Mouse (Mus musculus) gastrocnemius, postnatal 4 days (tissue): ENCODE data around the gene Lamc3. TPM values are rescaled to one million over a fixed set of nuclear protein-coding genes. Genes with fewer than 3 reads are reported as not detected.
A peak's percentile ranks its signal among the peaks of the same experiment; 100 is the strongest.

Experiments
- DNase-seq, 2 experiments: peaks; one replicate each; pipeline ENCODE4 v3.0.0; 2021 to 2022; ENCODE audit warnings: low spot score in 2 of 2, mixed read lengths in 2 of 2
- total RNA-seq, 2 experiments: library from RNA; stranded (reverse); gene quantifications; 2 replicates each; pipeline ENCODE4 v1.2.3; 2021

Gene Lamc3
- total RNA-seq, 2 experiments from 2014 or later, result 0.12 to 0.13 TPM

DNA sequence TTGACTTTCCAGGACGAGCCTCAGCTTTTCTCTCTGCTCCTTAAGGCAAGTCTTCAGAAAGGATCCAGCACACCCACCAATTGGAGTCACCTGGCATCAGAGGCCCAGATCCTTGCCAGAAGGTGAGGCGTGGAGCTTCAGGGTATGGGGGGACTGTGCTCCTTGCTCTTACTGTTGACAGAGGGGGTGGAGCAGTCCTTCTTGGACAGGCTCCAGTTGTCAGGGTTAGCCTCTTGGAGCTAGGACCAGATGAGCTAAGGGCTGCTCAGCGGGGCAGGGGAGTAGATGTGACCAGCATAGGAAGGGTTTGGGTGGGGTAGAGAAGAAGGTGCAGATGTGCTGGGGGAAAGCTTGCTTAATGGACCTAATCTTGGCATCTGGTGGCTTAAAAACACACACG, 38.8 kb downstream of the Lamc3 start:
- DNase-seq, result no peak

DNA sequence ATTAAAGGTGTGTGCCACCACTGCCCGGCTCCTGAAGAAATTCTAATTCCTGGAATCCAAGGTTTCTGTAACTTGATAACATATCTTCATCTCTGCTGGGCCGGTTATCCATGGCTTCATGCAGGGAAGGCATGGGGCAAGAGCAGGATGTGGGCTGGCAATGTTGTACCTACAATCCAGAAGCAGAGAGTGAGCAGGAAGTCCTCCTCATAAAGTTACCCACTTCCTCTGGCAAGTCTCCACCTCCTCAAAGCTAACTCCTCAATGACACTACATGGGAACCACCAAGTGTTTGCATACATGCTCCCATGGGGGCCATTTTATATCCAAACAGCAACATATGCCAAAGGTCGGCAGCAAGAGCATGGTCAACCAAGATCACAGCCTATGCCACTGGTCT, 42.6 kb downstream of the Lamc3 start:
- no peak for DNase-seq

GRCm38 (mm10) chr2:31934551-31934950, 47.5 kb downstream of the Lamc3 start:
- DNase-seq, result no peak

DNA sequence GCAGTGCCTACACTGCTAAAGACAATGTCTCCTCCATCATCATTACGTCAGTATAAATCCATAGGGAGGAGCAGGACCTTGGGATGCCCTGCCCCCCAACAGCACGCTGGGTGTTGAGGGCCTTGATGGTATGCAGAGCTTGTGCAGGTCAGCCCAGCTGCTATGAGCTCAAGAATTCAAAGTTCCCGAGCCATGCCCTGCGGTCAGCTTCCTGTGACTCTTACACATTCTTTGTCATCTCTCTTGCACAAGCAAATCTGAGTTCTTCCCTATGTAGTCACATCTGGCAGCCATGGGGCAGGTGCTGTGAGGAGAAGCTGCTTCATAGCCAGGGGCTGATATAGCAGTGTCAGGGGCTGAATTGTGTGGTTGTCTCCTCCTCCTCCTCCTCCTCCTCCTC, 48.0 kb downstream of the Lamc3 start:
- no peak for DNase-seq

- DNase-seq, result no peak
These were observed 51.2 kb downstream of the Lamc3 start for GRCm38 (mm10) chr2:31938298-31938697.

DNA sequence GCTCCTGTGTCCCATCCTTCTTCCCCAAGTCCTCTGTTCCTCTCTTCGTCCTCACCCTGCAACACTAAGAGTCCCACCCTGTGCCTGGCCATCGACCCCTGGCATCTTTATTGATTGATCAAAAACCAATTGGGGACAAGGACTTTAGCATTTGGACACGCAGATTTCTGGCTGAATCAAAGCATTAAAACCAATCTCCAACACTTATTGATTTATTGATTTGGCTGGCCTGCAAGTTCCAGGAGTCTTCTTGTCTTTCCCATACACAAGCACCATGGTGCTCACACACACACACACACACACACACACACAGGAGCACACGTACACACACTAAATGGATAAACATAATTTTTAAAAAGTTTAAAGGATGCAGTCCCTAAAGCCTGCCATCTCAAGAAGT, 55.9 kb downstream of the Lamc3 start:
- DNase-seq, result no peak

DNA sequence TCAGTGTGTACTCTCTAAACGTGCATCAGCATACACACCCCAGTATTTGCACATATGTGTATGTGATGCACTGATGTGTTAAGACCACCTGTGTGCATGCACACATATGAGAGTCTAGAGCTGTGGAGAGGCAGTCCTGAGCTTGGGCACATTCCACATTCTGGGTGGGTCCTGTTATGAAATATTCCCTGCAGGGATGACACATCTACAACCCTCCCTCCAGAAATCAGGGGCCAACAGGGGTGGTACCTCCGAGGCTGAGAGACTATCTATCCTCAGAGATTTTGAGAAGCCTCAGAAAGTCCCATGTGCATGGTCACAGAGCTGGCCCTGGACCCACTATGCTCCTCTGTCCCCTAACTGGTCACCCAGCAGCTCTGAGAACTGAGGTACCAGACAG, 58.5 kb downstream of the Lamc3 start:
- no peak for DNase-seq

GRCm38 (mm10) chr2:31948392-31948791, 61.3 kb downstream of the Lamc3 start:
- peak in 1 of 2 experiments; percentile 56 for DNase-seq

GRCm38 (mm10) chr2:31948801-31949200, 61.7 kb downstream of the Lamc3 start:
- DNase-seq, result no peak

DNA sequence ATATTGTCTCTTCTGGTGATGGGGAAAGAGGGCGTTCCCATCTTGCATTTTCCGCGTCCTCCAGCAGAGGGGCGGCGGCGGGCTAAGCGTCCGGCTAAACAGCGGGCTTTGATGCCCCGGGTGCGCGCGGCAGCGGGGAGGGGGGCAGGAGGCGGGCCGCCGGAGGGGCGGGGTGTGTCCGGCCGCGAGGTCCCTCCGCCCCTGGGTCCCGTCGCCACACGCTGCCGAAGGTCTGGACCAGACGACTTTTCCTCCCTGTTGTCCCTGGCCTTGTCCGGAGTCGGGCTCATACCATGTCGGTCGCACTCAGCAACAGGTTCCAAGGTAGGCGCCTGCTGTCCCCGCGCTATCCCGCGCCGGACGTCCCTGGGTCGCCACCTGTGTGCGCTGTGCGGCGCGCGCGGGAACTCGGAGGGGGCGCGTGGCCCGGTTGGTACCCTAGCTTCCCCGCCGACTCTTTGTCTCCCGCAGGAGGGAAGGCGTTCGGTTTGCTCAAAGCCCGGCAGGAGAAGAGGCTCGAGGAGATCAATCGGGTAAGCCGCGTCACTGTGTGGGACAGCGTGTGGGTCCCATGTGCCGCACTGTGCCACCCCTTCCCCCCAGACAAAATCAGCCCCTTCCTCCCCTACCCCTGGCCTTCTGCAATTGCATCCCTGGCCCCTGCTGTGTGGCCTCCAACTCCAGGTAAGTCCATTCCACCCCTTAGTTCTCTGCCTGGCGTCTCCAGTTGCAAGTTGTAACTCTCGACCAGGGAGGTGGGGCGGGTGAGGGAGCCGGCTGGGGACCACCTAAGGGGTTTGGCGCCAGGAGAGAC, 63.2 kb downstream of the Lamc3 start, which contains the start of gene Aif1l:
Gene Aif1l, plus strand, starts transcription at position 82 of the 814 bp plus-strand sequence.
- peak; percentile 68 to 72 for DNase-seq

DNA sequence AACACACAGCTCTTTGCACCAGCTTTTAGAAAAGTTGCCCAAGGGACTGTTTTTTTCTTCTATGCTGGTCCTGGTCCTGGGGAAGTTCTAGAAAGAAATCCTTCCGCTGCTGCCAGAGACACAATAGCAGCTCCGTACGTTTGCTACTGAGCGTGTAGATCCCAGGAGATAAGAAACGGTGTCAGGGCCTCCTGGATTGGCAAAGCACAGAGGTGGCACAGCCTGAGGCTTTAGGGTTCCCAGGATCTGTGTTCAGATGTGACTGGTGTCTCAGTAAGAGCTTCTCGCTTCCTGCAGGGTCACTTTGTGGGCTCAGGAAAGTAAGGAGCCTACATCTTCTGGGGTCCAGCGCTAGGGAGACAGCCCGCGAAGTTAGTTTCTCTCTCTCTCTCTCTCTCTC, 63.9 kb downstream of the Lamc3 start:
- DNase-seq, result no peak

DNA sequence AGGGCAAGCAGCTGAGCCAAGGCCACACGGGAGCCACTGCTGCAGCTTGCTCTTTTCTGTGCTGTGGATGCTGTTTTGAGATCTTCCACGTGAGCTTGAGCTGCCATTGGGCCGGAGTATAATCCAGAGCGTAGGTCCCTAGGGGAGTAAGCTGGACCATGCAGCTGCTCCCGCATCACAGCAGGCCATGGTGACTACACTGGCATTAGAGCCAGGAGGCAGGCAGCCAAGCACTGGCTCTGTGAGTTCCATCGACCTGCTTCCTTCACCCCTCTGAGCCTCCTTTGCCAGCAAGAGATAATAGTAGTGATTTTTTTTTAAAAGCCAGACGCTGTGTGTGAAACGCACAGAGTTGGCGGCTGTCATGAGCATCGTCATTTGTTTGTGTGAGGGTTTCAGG, 65.1 kb downstream of the Lamc3 start:
- peak in 1 of 2 experiments; percentile 48 for DNase-seq

- no peak for DNase-seq
These were observed 65.6 kb downstream of the Lamc3 start for GRCm38 (mm10) chr2:31952725-31953124.

DNA sequence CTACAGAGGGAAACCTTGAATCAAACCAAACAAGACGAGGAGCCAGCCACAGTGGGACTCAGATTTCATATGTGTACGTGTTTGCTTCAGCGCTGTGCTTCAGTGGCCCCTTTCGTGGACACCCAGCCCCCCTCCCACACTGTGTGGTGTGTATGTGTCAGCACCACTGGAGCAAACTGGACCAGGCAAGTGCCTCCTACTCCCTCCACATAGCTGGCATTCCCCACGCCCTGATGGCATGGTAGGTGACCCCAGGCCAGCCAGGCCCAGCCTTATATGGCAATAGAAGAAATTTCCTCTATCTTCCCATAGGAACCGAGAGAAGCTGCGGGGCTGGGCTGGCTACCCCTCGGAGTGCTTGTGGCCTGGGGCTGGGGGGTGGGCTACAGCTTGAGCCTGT, 66.6 kb downstream of the Lamc3 start:
- DNase-seq, result no peak

DNA sequence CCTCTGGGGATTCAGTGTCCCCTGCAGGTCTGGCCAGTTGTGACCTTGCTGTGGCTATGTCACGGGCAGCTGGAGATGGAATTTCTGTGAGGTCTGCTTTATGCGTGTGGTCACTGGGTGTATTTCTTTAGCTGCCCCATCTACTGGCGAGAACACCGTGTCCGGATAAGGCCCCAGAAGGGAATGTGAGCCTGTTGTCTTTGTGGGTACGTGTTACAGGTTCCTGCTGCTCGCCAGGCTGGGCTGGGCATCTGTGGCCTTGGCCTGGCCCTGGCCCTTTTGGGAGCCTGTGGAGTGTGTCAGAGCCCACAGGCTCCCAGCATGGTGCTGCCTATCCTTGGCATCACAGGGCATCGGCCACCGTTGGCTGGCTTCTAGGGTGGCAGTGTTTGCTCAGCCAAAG, 67.7 kb downstream of the Lamc3 start:
- no peak for DNase-seq

- no peak for DNase-seq
These were observed 68.6 kb downstream of the Lamc3 start for GRCm38 (mm10) chr2:31955686-31956085.

- no peak for DNase-seq
These were observed 70.1 kb downstream of the Lamc3 start for GRCm38 (mm10) chr2:31957211-31957610.

DNA sequence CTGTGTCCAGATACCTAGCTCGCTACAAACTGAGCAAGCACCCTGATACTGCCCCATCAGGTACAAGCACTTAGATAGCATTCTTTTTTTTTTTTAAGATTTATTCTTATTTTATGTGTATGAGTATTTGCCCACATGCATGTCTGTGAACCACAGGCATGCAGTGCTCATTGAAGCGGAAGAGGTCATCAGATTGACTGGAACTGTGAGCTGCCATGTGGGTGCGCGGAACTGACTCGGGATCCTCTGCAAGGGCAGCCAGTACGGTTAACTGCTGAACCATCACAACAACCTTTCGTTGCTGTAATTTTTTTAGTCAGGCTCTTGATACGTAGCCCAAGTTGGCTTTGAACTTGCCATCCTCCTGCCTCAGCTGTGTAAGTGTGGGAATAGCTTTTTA, 73.9 kb downstream of the Lamc3 start:
- no peak for DNase-seq

- no peak for DNase-seq
These were observed 74.7 kb downstream of the Lamc3 start for GRCm38 (mm10) chr2:31961791-31962222.

DNA sequence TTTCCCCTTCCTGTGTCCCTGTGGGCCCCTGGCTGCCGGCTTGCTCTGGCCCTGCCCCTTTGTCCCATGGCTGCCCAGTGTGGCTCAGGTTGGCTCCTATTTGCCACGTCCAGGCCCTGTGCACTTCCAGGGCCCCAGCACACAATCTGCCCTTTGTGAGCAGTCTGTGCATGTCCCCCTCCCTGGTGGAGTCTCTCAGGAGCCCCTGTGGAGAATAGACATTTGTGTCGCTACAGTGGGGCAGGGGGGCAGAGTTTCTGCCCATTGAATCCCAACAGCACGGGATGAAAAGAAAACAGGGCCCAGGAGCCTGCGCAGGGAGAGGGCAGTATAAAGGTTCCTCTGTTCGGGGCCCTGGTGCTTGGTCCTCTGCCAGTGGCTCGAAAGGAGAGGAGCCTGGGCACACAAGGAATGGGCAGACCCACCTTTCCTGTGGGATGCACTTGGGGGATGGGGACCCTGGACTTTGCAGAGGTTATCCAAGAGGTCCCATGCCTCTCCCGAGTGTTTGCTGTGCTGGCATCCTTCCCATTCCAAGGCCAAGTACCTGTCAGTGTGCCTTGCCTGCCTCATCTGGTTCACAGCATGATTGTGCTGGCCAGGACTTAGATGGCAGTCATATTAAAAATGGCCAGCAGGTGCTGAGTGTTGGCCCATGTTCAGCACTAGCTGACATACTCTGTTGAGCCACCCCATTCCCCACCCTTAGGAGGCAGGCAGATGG, 75.6 kb downstream of the Lamc3 start:
- DNase-seq, result no peak

DNA sequence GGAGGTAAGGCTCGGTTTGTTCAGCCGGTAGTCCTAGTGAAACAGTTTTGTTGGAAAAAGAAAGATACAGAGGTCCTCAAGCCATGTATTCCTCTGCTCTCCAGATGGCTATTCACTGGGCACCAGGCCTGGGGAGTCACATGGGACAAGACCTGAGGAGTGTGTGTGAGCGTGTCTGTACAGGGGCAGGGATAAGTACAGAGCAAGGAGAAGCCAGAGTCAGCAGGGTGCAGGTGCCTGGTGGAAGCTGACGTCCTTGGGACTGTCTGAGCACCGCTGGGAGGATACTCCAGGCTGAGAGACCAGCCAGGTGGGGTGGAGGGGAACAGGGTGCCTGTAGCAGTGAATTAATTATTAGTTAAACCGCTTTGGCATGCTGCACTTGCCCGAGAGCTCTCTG, 76.4 kb downstream of the Lamc3 start:
- DNase-seq, result no peak

DNA sequence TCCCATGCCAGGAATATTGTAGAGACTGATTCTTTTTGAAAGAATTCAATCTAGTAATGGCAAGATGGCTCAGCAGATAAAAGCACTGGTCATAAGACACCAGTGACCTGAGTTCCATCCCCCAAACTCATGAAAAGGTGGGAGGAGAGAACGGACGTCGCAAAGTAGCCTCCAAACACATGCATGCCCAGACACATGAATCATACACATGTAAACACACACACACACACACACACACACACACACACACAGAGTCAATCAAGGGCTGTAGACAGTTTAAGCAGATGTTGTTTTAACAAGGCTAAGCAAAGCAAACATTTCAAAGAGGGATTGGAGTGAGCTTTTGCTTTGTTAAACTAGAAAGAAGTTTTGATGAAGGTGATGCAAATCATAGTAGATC, 77.1 kb downstream of the Lamc3 start:
- DNase-seq, result no peak

- DNase-seq, result no peak
These were observed 78.0 kb downstream of the Lamc3 start for GRCm38 (mm10) chr2:31965110-31965509.
